Mouse (Mus musculus) embryo, embryonic 10 days (tissue): Measurements from ENCODE around the gene Ripor2.
"Not testable (repeated sequence)": the region's sequence is repeated elsewhere in the genome, so short reads cannot be mapped to it uniquely, and the experiment has no call there.

ENCODE experiments used
- DNase-seq: peaks from one replicate; pipeline ENCODE4 v3.0.0-alpha.2; 2015; ENCODE audit warnings: low spot score

Gene Ripor2

DNA sequence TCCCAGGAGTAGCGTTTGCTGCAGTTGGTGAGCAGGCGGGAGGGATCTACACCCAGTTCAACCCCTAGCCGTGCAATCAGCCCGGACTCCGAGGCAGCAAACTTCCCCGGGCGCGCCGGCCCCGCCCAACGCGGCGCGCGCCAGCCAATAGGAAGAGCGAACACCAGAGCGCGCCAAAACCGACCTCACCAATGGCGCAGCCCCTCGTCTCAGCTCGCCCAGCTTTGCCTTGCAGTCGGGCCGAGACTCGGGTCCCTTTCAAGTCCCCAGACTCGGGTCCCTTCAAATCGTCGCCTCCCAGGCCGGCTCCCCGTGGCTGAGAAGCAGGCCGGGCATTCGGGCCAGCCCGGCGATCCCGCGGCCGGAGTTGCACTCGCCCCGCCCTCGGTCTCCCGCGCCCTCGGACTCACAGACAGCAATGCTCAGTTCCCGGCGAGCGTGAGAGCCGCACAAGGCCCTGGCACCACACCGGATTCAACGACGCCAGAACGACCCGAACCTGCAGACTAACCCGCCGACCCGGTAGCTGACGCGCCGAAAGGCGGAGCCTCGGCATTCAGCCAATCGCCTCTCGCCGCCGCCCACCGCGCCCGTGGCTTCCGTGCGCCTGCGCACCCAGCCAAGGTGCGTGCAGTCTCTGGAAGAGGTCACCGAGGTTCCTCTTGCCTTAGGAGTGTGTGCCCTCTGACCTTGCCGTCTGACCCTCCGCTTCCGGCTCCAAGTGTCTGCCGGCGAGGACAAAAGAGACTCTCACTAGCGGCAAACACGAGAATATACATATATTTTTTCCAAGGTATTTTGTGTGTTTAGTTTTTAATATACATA is 179.6 kb downstream of the Ripor2 start, which contains the start of gene Gmnn:
Gene Gmnn (minus strand): TSS at position 521 of the 825 bp plus-strand sequence.
- DNase-seq, result peak; percentile 96

DNA sequence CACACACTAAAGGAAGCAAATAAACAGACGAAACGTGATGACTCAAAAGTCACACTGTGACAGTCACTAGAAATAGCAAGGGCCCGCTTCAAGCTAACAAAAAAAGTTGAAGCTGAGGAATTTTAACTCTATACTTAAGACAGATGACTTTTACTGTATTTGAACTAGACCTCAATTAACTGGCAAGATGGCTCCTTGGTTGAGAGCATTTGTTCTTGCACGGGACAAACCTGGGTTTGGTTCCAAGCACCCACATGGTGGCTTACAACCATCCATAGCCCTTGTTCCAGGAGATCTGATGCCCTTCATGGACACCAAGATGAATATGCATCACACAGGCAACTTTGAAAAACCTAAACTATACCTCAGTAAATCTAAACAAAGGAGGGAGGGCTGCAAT is 180.3 kb downstream of the Ripor2 start:
- no peak for DNase-seq

DNA sequence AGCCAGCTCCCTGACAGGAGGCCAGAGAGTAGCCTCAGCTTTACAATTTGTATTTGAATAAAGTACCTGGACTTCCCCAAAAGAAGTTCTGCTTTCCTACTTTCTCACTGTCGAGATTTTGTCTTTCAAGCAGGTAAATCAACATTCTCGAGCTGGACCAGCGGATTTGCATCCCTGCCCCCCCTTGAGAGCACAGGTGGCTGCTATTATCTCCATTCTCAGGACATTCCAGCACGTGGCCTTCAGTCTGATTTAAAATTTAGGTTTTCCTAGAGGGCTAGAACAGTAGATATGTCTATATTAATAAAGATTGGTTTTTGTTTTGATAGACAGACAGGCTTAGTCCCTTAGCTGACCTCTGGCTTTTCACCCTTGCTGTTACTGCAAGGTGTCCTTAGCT is 185.8 kb downstream of the Ripor2 start:
- DNase-seq, result not testable (repeated sequence)

DNA sequence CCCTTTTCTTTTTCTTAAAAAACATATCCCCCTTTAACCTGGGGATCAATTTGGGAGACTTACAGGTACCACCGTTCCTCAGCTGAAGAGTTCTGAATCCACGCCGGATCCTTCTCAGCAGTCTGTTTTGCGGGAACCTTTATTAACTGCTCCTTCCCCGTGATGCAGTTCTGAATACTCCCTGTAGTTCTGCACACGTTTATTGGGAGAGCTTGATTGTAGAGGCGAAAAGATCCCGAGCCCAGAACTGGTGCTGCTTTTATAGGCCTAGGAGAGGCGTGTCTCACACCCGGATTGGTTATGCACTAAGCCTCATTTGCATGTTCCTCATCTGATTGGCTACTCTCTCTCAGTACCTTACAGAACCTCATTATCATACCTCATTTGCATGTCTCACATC is 189.5 kb downstream of the Ripor2 start:
- not testable (repeated sequence) for DNase-seq

DNA sequence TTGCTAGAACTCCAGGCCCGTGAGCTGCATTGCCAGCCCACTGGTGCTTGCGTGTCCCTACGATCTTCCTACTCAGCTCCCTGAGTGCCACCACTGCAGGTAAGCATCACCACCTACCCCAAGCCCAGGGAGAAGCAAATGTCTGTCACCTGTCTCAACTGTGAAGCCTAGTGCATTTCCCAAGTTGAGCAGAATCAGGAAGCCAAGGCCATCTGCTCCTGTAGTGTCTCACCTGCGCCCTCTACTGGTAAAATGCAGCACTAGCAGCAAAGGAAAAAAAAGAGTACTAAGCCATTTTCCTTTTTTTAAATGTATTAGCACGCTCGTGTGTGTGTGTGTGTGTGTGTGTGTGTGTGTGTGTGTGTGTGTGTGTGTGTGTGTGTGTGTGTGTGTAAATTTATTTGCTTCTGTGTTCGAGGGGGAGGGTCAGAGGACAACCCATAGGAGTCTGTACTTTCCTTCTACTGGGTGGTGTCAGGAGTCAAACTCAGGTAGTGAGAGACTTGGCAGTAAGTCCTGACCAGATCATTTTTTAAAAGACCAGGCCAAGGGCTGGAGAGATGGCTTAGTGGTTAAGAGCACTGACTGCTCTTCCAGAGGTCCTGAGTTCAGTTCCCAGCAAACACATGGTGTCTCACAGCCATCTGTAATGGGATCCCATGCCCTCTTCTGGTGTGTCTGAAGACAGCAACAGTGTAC is 194.3 kb downstream of the Ripor2 start:
- peak; percentile 80 for DNase-seq

DNA sequence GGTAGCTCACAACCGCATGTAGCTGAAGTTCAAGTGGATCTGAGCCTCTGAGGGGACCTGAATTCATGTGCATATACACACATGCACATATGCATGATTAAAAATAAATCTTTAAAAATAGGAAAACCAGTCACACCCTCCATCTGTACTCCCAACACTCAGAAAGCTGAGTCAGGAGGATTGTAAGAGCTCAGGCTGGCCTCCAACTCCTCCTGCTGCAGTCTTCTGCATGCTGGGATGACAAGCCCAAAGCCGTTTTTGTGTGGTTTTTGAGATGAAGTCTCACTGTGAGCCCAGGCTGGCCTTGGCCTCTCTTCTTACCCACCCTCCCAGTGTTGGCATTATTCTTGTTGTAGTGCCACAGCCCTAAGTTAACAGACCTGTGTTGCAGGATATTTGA is 196.0 kb downstream of the Ripor2 start:
- no peak for DNase-seq

DNA sequence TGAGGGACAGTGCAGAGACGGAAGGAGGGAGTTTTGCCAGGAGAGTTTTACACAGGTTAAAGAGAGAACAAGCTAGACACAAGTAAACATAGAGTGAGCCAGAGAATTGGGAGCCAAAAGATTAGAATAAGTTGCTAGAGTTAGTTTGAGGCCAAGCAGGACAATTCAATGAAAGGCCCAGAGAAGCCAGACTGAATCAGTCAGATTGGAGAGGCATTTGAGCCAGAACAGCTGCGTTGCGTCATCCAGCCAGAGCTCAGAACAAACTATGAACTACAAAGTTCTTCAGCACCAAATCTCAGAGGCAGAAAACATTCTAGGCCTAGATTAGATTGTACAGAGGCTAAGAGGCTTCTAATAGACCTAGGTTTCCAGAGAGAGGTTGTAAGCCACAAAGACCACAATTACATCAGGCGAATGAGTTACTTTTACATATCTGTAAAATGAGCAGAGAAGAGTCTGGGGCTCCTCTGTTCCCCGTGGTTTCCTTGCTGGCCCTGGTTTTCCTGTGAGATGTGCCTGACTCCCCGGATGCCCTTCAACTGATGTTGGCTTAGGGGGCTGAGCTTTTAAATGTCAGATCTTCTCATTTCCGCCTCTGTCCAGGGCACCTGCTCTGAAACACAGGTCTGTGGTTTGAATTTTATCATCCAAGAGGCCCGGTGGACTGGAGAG is 196.9 kb downstream of the Ripor2 start:
- no peak for DNase-seq

DNA sequence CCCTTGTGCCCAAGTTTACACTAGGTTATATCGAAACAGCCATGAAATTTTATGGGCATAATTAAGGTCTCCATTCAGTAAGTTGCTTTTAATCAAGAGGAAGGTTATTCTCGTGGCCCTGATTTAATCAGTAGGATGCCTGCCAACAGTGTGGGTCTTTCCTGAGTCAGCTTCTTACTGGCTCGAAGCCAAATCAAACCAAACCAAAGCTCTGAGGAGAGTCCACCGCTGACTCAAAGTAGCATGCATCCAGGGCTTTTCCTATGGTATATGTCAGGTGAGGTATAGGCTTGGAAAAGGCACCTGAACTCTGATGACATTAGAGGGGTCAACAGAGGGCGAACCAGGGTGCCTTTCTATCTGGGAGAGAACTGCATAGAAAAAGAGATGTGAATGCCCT is 199.9 kb downstream of the Ripor2 start:
- no peak for DNase-seq
